Mouse (Mus musculus) neural tube, embryonic 10.5 days (tissue): ENCODE results near the gene Tbl3.

ENCODE experiments used
- DNase-seq: peaks from one replicate; pipeline ENCODE4 v3.0.0-alpha.2; 2017; ENCODE audit warnings: low spot score; ENCODE audit errors: extremely low spot score

Tbl3 gene

DNA sequence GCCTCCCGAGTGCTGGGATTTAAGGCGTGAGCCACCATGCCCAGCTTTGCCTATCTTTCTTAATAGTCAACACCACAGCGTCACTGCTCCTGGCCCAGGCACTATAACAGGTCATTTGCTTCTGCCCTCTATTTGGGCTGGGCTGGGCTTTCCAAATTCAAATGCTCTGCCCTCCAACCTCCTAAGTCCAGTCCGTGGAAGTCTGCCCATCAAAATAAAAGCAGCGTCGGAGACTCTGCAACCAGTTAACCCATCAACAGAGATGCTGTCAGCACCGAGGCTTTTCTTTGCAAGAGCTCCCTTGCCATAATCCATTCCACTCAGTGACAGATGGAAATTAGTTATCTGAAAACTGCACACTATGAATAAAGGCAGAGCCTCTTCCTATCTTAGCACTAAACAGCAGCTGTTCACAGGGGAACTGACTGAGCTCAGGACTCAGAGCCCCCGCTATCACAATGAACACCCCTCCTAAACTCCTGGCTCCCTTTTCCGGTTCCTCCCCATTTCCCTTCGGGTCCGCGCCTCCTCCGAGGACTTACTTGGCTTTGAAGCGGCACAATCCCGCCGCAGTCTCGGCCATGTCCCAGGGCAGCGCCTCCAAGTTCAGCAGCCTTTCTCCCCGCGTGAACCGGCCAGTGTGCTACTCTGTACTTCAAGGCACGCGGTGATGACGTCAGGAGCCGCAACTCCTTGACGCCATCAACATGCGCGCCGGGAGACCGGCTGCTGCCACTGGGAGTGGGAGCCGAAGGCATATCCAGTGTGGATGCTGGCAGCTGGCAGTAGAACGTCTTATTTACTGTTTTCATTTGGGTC, at the start of gene Tbl3:
Gene Tbl3, minus strand, starts transcription at position 679 of the 819 bp plus-strand sequence.
- peak; percentile 98 for DNase-seq

- peak; percentile 74 for DNase-seq
Measured at GRCm38 (mm10) chr17:24752415-24753394, 45.2 kb upstream of the Tbl3 start, which contains the start of gene Hs3st6. Gene Hs3st6, plus strand, starts transcription at chr17:24752988.

- DNase-seq: no peak
Measured at GRCm38 (mm10) chr17:24751528-24751927, 44.1 kb upstream of the Tbl3 start.

GRCm38 (mm10) chr17:24746986-24747385, 39.5 kb upstream of the Tbl3 start:
- DNase-seq: no peak

GRCm38 (mm10) chr17:24745526-24746497, 38.4 kb upstream of the Tbl3 start:
- DNase-seq: peak; percentile 80

DNA sequence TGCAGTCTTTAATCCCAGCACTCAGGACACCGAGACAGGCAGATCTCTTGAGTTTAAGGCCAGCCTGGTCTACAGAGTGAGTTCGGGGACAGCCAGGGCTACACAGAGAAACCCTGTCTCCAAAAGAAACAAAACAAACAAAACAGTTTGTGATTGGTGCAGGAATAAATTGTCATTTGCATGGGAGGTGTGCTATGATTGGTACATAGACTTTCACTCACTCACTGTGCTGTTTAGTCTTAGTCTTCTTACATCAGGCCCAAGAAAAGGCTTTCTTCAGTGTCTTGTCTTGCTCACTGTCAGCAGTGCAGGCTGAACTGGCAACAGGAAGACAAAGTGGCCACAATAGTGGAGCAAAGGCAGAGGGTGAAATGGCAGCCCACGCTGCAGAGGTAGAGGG, 36.9 kb upstream of the Tbl3 start:
- DNase-seq: no peak

DNA sequence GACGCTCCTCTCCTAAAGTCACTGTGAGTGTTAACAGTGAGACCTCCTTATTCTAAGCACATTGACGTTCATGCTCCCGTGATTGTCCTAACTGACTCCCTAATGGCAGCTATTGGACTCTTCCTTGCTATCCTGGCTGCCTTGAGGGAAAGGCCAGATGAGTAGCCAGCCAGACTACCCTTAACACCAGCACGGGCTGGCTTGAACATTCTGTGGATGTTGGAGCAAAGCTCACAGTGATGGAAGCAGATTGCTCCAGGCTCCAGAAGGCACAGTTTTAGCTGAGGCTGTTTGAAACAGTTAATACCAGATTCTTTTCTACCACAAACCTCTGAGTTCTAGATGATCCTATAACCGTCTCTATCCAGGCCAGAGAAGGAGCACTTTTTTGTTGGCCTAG, 36.4 kb upstream of the Tbl3 start:
- no peak for DNase-seq

GRCm38 (mm10) chr17:24742307-24742706, 34.8 kb upstream of the Tbl3 start:
- DNase-seq: no peak

GRCm38 (mm10) chr17:24739926-24740325, 32.5 kb upstream of the Tbl3 start:
- DNase-seq: no peak

GRCm38 (mm10) chr17:24738238-24738637, 30.8 kb upstream of the Tbl3 start:
- DNase-seq: no peak

DNA sequence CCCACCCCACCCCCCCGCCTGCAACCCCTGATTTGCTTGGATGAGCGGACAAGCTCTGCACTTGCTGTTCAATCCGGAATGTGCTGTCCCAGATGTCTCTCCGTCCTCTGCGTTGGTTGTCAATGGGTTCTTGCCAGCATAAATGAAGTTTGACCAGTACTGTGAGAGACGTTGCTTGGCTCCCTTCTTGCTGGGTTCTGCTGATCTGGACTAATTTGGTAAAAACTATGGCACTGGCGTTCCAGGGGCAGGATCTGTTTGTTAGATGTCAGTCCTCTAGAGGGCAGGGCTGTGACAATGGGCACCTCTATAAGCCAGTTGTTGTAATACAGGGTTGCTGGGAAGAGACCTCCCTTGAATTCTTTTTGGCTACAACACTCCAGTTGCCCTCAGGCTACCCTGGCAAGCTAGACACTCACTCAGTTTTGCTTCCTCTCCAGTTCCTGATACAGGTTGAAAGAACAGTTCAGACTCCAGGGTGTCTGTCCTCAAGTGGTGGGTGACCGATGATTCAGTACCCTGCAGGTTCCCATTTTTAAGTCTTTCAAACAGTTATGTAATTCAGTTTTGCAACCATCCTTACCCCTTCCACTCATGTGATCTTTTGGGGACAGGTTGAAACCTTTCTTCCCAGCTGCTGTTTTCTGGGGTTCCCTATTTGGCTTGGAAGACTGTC, 29.8 kb upstream of the Tbl3 start:
- DNase-seq: no peak

GRCm38 (mm10) chr17:24736330-24737051, 29.0 kb upstream of the Tbl3 start, which contains the start of gene Msrb1:
Gene Msrb1, plus strand, starts transcription at chr17:24736642.
- peak; percentile 91 for DNase-seq

GRCm38 (mm10) chr17:24735446-24735845, 28.0 kb upstream of the Tbl3 start:
- DNase-seq: no peak

DNA sequence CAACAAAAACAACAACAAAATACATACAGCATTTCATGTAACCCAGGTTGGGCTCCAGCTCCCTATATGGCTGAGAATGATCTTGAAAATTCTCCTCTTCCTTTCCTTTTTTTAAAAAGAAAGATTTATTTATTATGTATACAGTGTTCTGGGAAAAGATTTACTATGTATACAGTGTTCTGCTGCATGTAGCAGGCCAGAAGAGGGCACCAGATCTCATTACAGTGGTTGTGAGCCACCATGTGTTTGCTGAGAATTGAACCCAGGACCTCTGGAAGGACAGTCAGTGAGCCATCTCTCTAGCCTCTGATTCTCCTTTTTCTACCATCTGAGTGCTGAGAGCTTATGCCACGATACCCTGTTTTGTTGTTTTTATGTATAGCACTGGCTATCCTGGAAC, 27.1 kb upstream of the Tbl3 start:
- DNase-seq: no peak

DNA sequence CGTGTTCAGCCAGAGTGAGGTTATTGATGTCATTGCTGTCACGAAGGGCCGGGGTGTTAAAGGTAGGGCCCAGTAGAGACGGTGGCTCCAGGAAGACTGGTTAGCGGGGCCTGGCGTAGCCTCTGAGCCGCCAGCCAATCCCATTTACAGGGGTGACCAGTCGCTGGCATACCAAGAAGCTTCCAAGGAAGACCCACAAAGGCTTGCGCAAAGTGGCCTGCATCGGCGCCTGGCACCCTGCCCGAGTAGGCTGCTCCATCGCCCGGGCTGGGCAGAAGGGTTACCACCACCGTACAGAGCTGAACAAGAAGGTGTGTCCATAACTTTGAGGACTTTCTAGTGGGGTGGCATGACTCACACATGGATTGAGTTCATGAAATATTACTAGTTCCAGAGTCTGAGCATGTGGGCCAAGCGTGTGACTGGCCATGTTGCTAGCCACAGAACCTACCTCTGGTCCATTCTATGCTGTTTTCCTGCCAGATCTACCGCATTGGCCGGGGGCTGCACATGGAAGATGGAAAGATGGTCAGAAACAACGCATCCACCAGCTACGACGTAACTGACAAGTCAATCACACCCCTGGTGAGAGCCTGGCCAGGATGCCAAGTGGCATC, 26.1 kb upstream of the Tbl3 start:
- no peak for DNase-seq

GRCm38 (mm10) chr17:24732233-24732935, 24.9 kb upstream of the Tbl3 start:
- no peak for DNase-seq

DNA sequence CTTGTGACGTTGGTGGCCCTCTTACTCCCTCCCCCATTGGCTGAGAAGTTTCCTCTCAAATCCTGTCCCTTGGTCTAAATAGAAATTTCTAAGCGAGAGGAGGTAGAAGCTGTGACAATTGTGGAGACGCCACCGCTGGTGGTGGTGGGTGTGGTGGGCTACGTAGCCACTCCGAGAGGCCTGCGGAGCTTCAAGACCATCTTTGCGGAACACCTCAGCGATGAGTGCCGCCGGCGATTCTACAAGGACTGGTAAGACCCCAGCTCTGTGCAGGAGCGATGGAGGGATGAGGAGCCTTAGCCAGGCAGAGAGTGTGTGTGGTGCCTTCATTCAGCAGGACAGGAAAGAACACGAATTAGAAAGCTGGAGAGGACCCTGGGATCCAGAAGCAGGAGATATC, 23.3 kb upstream of the Tbl3 start:
- DNase-seq: no peak

GRCm38 (mm10) chr17:24729067-24729466, 21.6 kb upstream of the Tbl3 start:
- DNase-seq: no peak

DNA sequence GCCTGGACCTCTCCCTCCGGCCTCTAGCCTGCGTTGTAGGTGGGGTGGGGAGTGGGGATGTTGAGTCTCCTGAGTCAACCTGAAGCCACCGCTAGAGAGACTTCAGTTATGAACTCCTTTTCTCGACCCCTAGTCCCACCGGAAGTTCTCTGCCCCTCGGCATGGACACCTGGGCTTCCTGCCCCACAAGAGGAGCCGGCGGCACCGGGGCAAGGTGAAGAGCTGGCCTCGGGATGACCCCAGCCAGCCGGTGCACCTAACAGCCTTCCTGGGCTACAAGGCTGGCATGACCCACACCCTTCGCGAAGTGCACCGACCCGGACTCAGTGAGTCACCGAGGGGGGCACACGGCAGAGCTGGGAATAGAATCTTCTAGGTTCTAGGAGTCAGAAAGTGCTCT, 20.7 kb upstream of the Tbl3 start:
- no peak for DNase-seq
